Mouse (Mus musculus): Measurements from ENCODE around the gene Syn3.

The Syn3 gene

DNA sequence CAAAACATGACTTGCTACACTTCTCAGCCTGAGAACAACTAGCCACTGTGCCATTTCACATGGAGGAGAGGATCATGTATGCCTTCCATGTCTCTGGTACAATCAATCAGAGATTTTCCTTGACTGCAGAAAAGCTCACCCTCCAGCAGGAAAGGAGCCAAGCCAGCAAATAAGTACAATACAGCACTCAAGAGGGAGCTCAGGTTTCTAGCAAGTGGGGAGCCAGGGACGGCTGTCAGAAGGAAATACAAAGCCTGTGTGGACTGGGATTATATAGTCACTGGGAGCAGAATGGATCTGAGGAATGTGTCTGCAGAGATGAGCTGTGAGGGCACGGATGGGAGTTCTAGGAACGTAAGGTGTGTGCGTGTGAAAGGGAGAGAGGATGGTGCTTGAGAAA, 304.0 kb downstream of the Syn3 start:
- DNase-seq = no peak

DNA sequence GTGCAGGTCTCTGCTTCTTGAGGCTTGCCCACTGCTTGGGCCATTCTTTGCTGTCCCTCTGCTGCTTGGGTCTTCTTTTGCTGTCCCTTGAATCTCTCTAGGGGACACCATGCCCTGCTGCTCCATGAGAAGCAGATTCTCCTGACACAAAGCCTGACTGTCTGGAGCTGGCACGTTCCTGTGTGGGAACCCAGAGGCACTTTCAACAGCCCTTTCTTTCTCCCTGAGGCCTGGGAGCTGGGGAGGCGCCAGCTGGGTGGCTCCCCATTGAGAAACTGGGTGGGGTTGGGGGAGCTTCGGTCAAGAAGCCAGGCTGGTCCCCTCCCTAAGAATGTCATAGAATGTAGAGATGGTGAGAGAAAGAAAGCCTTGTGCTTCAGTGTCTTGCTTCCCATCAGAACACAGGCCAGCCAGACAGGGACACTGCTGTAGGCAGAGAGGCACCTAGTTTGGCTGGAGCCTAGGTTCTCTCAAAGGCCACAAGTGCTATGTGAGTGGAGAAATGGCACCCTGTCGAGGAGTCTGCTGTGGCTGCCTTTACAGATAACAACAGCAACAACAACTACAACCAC, 304.7 kb downstream of the Syn3 start:
- DNase-seq = no peak

DNA sequence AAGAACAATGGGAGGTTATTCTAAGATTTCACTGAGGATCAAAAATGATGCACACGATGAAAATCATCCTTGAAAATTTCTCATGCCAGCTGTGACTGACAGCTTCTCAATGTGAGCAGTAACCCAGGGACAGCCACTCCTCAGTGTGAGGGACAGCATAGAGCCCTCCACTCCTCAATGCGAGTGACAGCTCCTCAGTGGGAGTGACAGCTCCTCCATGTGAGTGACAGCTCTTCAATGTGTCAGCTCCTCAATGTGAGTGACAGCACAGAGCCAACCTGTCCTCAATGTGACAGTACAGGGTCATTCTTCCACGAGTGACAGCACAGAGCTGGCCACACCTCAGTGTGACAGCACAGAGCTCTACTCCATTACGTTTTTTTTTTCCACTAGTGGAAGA, 310.1 kb downstream of the Syn3 start:
- DNase-seq = no peak

DNA sequence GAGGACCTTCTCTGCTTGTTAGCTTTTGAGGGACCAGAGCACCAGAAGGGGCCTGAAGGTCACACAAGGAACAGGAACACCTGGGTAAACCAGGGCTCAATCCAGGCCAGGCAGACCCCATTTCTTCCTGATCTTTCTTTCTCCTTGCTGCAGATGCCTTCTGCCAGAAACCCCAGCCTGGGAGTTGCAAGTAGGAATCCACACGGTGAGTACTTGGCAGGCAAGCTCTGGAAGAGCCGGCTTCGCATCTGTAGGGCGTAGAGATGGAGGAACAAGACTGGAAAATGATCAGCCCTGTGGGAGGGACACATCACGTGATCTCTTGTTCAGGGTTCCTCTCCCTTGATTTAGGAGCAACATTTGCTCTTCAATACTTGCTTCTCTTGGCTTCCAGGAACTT, 310.8 kb downstream of the Syn3 start:
- no peak for DNase-seq

DNA sequence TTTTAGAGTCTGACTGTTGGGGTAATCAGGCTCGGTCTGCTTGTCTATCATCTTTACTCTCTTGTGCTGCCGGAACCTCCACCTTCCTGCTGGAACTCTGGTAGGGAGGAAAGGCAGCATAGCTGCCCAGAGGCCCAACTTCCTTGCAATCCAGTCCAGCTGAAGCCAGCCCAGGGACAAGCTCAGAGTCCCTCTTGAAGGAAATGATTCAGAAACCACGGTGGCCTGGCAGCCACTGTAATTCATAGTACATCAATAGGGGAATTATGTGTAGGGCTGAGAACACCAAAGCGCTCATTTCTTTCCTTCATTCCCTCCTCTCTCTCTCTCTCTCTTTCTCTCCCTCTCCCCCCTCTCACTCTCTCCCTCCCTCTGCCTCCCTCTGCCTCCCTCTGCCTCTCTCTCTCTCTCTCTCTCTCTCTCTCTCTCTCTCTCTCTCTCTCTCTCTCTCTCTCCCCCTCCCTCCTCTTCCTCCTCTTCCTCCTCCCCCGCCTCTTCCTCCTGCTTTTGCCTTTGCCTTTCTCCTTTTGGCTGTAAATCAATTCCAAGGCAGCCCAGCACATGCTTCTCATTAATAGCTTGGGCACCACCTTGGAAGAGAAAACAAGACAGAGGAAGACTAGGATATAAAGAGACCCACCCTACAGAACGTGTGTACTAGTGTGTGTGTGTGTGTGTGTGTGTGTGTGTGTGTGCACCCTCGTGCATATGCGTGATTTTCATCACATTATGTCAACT, 315.4 kb downstream of the Syn3 start:
- no peak for DNase-seq

DNA sequence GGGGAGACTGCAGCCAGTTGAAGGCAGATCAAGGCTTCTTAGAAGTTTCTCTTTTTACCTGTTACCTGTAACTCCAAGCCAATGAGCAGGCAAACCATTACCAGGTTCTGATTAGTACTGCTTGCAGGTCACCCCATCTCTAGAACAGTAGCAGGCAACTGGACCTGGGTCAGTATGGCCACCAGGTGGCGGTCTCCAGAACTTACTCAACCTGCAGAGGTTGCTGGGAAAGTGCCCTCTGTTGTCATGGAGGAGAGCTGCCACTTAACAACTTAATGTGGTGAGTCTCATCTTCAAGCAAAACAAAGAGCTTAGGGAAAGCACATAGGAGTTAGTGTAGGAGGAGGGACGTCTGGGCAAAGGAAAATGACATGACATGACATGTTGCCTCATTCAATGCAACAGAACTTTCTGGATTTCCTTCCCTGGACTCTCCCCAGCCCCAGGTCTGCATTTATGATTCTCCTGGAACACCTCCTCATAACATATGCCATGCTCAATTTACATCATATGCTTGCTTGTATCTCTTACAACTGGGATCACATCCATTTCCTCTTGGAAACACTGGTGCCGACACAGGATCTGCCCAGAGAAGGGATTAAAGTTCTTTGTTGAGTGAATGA, 316.4 kb downstream of the Syn3 start:
- DNase-seq = peak; percentile 49

DNA sequence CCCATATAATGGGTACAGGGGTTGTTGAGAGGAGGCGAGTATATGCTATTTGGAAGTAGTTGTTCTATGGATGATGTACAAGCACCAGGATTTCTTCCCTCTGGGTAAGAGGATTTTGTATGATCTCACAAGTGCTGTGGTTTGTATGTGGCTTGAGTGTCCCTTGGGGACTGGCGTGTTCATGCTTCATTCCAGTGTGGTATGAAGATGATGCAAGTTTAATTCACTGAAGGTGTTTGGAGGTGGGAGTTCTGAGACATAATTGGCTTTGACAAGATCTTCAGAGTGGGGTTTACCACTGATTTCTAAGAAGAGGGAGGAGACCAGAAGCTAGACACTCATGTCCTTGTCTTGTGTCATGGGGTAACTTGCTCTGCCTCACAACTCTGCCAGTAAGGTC, 322.3 kb downstream of the Syn3 start:
- DNase-seq = no peak

DNA sequence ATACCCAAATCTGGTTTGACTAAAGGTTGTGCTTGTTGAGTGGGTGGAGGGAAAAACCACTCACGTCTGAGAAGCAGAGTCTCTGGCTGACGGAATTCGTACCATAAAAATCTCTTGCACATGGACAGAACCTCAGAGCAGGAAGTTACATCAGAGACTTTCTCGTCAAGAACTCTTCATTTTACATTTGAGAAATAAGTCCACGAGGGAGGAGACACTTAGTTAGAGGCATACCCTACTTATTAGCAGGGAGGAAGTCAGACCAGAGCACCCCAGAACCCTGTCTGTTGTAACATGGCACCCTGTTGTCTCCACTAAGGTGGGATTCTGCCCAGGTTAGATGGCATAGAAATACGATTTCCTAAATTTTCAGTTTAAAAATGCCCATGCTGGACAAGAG, 324.7 kb downstream of the Syn3 start:
- DNase-seq = no peak

DNA sequence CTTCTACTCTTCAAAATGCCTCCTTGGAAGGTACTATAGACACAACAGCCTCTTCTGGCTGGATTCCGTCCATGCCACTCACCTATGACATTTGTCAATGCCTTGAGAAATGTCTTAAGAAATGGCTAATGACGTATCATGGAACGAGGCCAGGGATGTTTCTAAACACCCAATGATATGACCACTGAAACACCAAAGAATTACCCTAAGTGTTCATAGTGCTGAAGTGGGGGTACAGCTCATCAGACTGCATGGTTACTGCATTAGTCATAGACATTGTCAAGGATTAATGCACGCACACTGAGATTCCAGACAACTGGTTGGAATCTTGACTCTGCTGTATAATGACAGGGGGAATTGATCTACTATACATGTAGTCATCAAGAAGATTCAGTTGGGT, 325.4 kb downstream of the Syn3 start:
- DNase-seq = no peak

DNA sequence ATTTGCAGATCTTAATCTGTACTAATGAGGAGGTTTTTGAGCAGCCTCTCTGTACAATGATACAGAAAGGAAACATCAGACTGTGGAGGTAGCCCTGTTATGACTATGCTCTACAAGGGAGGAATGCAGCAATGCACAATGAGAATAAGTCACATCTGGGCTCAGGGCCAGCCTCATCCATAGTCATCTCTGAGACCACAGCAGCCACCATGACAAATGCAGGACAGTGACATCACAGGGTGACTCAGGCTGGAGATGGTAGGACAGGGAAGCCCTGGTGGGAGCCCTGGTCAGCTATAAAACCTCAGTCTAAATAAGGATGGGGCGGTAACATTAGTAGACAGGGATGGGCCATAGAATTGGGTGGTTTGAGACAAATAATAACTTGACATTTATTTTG, 327.4 kb downstream of the Syn3 start:
- DNase-seq = no peak

DNA sequence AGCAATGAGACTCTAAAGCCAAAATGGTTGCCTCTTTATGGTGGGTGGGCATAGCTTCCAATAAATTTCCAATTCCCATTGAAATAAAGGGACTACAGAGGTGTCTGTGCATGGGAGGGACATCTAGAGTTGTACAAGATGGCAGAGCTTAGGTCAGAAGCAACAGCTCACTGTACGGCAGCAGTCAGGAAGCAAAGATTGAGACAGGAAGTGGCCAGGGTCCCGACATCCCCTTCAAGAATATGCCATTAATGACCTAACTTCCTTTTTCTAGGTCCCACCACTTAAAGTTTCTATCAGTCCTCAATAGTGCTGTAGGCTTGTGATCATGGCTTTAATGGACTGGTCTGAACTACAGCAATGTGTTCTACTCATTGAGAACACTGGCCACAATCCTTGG, 330.6 kb downstream of the Syn3 start:
- no peak for DNase-seq

DNA sequence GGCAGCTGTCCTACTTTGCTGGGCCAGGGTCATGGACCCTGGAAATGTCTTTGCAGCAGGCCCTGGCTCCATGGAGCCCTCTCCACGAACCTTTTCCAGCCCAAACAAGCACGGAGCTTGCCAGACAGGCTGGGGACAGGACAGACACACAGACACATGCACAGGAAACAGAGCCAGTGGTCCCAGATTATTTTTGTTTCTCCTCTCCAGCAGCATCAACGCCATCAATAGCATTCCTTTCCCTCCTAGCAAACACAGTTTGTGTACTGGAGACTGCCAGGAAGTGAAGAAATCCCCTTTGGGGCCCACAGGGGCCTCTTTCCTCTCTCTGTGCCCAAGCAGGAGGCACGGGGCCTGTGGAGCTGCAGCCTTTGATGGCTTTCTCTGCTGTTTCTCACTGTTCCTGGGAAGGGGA, 331.8 kb downstream of the Syn3 start:
- no peak for DNase-seq

DNA sequence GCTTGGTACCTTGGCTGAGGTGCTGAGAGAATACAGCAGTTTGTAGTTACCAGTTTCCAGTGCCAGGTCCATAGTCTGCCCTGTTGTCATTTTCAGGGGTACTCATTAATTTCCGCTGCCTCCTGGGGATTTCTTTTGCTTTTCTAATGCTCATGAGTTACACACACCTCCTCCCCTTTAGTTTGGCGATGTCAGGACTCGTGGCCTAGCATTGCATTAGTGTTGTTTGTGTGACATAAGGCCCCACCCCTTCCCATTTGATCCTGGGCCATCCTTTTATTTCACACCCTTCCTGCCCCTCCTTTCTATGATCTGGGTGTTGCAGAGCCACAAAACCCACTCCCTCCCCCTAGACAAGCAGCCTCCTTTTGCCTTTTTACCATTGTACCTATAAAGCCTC, 334.6 kb downstream of the Syn3 start:
- DNase-seq = no peak

DNA sequence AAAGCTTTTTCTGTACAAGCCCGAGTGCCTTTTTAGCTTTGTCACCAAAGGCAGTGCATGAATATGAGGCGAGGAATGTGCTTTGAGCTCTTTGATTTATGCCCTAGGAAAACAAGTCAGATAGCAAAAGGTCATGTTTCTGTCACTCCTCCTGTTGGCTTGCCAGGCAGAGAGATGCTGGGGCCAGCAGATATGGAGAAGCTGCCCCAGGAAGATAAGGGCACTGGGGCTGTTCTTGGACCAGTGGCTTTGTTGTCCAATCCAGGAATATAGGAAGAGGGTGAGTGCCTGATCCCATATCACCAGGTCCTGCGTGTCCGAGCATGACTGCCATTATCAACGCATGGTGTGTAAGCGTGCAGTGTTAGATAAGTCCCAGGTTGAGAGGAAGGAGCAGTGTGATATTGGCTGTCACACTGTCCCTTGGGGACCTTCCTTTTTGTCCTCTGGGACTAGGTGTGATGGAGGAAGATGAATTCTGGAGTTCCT, 336.9 kb downstream of the Syn3 start:
- DNase-seq = no peak

DNA sequence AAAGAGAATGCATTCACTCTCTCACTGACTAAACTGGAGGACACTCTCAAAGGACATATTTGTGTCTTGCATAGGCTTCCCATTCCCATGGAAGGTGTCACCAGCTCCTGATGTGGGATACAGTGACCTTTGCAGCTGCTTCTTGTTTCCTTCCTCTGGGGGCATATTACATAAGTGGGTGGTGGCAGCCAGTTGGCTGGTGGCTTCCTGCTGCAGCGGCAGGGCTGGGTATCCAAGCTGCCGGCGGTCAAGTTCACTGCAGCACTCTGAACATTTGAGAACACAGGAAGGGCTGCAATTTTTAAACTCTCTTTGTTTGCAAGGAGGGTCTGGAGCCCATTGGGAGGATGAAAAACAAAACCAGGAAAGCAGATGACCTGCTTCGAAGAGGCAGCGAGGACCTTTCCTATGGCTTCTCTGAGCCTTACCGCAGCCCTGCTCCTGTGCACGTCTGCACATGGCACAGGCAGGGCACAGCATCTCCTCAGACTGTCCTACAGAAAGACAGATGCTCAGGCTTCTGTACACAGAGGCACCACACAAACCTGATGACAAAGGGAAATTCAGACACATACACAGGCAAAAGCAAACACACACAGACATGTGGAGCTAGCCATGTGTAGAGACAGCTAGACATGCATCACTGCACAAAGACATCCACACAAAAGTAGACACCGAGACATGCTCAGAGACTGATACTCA, 340.3 kb downstream of the Syn3 start:
- no peak for DNase-seq

DNA sequence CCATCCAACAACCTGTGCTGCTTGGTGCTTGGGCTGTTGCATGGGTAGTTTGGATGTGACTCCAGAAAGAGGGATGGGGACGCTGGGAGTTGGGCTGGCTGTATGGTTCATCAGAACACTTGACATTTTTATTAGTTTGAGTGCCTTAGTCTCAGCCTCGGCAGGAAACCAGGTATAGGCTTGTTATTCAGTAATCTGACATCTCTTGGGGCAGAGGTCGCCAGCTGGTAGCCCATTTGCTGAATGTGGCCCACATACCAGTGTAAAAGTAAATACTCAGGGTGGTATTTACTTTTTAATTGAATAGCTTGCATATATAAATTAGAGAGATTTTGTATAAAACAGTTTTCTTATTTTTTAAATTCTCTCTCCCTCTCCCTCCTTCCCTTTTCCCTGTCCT, 343.4 kb downstream of the Syn3 start:
- no peak for DNase-seq

DNA sequence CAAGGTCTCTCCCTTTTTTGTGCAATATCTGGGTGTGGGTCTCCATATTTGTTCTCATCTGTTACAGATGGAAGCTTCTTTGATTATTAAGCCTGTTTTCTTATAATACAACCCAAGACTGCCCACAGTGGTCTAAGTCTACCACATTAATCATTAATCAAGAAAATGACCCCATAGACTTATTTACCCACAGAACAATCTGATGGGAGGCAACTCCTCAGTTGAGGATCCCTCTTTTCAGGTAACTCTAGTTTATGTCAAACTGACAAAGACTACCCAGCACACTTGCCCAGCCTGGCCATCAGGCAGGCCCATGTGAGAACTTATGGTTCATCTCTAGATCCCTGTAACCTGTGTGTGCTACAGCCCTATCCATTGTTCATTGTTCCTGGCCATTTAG, 345.5 kb downstream of the Syn3 start:
- DNase-seq = no peak

DNA sequence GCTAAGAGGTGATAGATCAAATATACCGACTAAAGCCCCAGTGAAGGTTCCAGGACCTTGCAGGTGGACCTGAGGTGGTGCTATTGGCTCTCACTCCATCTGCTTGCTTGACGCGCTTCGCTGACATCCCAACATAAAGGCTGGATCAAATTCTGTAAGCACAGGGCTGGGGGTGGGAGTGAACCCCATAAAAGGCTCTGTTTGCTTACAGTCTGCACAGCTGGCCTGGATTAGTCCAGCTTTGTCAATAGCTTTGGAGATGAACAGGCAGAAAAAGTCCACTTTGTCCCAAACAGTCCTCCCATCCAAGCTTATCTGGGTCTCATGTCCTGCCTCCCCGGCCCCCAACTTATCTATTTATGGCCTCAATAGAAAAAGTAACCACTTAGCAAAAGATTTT, 347.3 kb downstream of the Syn3 start:
- no peak for DNase-seq

DNA sequence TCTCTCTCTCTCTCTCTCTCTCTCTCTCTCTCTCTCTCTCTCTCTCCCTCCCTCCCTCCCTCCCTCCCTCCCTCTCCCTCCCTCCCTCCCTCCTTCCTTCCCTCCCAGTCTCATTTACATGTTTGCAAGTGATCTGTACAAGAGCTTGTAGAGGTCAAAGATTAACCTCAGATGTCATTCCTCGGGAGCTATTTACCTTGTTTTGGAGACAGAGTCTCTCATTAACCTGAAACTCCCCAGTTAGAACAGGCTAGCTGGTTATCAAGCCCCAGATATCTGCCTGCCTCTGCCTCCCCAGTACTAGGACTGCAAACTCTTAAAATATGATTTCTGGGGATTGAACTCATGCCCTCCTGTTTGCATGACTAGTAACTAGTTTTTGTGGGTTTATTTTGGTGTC, 348.6 kb downstream of the Syn3 start:
- DNase-seq = no peak

DNA sequence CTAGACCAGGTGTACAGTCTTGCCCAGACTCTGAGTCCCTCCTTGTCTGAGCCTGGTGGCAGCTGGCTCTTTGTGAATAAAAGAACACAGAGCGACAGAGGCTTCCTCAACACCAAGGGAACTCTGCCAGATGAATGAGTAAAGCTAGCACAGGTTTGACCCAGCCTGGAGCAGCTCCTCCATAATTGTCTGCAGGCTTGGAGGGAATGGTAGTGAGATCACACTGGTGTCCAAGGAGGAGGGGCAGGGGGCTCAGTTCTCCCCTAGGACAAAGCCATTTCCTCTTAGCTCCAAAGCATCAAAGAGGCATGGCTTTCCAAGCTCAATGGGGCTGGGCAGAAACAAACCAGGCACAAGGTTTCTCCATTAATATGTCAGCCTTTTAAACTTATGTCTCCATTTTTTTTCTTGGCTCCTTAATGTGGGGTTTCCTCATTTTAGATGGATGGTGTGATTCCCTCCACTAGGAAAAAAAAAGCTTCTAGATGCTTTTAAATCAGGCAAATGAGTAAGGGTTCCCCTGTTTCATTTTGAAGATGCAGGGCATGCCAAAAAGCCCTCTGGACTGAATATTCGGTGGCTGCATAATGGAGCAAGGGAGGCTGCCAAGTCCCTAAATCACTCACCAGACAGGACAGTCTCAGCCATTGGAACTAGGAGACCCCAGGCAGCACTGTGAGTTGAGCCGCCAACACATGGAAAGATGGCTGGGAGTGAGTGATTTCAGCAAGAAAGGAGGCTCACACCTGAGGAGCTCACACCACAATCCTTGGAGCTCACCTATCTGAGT, 349.5 kb downstream of the Syn3 start:
- no peak for DNase-seq

DNA sequence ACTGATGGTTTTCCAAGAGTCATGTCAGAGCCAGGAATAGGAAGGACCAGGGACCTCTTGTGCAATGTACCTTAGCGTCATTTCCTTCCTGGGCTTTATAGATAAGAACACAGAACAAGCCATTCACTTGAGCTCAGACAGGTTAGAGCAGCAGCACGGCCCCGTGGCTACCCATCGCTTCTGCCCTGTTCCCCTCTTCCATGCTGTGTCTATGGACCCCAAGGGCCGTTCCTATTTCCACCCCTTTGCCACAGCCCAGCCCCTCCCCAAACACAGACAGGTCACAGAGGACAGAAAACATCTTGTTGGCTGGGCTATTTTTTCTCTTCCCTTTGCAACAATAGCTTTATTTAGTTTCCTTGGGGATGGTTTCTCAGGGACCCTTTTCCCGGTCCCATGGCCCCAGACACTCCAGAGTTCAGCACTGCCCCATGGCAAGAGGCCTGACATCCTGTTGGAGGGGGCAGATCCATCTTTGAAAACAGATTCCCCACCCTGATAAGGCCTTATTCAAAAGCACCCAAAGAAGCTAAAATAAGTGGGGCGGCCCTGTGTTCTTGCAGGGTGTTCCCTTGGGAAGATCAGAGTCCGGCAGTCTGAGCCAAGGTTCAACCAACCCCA, 359.5 kb downstream of the Syn3 start:
- DNase-seq = no peak

DNA sequence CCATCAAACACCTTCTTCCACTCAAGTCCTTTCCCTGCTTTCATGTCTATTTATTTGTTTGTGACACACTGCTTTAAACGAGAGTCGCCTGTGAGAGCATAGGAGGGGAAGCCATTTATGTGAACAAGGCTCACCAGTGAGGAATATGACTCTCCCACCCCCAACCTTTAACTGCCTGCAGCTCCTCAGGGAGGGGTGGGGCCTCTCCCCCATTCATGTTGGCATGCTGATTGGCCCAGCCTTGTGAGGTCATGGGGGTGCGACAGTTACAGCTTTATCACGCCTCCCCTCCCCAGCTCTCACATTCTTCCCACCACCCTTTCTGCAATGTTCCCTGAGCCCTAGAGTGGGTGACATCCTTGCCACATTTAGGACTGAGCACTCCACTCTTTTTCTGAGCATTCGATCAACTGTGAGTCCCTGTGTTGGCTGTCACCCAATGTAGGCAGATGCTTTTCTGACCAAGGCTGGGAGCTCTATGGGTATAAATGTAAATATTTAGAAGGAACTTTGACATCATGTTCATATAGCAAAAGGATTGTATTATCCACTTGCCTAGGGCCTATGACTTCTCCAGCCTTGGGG, 361.0 kb downstream of the Syn3 start:
- DNase-seq = no peak

Measured in cerebellum, adult 8-10 months (tissue).